Mouse (Mus musculus) thymus, adult 2 months (tissue): ENCODE data around the gene Mrtfa.

Experiments used
- CTCF ChIP-seq: fragments of 200-500 bp; IDR thresholded peaks from 2 replicates; pipeline ENCODE4 v1.5.1; 2012; ENCODE audit warnings: mild to moderate bottlenecking, control low read depth, low read length, moderate library complexity, borderline replicate concordance; ENCODE audit not compliant: control insufficient read depth, poor library complexity, insufficient read depth; ENCODE audit errors: extremely low read depth
- POLR2A ChIP-seq: fragments of 200-500 bp; IDR thresholded peaks from 2 replicates; pipeline ENCODE4 v1.6.1; 2012; ENCODE audit warnings: mild to moderate bottlenecking, low read length, control low read depth, moderate library complexity; ENCODE audit not compliant: control insufficient read depth, poor library complexity, insufficient read depth; ENCODE audit errors: extremely low read depth

GRCm38 (mm10) chr15:81081216-81081615, 109.3 kb downstream of the Mrtfa start:
- TF ChIP-seq POLR2A (no peak), CTCF (no peak)
